Mouse (Mus musculus): ENCODE measurements at regions not wholly inside any gene's neighbourhood (a gene's known extent, or its start where the extent isn't known, plus 50 kb on each side); places are given as distances from the start of the nearest gene placed in this dataset.

DNA sequence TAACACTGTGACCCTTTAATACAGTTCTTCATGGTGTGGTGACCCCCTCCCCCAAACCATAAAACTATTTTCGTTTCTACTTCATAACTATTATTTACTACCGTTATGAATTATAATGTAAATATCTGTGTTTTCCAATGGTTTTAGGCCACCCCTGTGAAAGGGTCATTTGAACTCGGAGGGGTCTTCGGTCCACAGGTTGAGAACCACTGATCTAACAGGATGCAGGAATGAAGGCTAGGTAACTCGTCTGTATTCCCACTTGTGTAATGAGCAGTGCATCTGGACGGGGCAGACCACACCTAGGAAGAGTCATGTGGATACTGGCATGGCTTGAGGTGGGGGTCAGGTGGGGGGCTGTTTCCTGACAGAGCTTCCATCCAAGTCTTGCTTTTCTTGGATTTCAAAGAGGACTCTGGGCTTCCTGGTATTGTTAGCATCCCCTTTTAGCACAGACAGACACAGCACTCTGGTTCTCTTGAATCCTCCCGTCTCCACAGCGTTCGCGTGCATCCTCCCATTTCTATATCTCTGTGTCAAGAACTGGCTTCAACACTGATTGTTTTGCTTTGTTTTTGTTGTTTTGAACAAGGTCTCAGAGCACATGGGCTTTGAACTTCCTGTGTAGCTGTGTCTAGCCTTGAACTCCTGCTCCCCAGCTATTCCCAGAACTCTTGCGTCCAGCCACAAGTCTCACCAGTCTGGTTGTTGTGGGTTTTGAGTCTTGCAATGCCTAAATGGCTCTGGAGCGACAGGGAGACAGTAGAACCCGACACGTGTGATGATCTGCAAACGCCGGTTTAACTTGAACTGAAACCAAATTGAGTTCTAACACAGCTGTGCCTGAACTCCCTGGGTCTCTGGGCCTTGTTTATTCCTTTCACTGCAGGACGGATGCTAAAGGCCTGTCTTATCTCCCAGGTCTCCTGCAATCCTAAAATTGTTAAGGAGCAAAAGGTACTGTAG, 75.4 kb upstream of the Ralgps2 start:
- ATAC-seq (replicated peaks; ENCODE audit: low read depth, poor library complexity, severe bottlenecking): no peak

GRCm38 (mm10) chr1:157013669-157014048, 74.2 kb upstream of the Ralgps2 start:
- ATAC-seq (replicated peaks; ENCODE audit: low read depth, poor library complexity, severe bottlenecking): no peak

GRCm38 (mm10) chr1:157012950-157013668, 73.7 kb upstream of the Ralgps2 start:
- ATAC-seq (replicated peaks; ENCODE audit: low read depth, poor library complexity, severe bottlenecking): no peak

DNA sequence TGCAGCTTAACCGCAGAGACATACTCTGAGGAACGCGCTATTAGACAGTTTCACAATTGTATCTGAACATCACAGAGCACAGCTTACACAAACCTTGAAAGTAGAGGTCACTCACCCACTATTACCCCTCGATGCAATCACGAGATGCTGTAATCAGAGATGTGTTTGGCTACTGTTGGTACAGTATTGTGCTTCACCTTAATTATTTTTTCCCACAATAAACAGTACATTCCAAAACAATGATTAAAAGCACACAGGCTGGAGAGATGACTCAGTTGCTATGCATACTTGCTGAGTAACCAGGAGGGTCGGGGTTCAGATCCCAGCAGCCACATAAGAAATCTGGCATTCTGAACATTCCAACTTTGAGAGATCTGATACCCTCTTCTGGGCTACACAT, 71.8 kb upstream of the Ralgps2 start:
- no peak for ATAC-seq (replicated peaks; ENCODE audit: low read depth, poor library complexity, severe bottlenecking)

GRCm38 (mm10) chr1:157009427-157009826, 70.0 kb upstream of the Ralgps2 start:
- no peak for ATAC-seq (replicated peaks; ENCODE audit: low read depth, poor library complexity, severe bottlenecking)

DNA sequence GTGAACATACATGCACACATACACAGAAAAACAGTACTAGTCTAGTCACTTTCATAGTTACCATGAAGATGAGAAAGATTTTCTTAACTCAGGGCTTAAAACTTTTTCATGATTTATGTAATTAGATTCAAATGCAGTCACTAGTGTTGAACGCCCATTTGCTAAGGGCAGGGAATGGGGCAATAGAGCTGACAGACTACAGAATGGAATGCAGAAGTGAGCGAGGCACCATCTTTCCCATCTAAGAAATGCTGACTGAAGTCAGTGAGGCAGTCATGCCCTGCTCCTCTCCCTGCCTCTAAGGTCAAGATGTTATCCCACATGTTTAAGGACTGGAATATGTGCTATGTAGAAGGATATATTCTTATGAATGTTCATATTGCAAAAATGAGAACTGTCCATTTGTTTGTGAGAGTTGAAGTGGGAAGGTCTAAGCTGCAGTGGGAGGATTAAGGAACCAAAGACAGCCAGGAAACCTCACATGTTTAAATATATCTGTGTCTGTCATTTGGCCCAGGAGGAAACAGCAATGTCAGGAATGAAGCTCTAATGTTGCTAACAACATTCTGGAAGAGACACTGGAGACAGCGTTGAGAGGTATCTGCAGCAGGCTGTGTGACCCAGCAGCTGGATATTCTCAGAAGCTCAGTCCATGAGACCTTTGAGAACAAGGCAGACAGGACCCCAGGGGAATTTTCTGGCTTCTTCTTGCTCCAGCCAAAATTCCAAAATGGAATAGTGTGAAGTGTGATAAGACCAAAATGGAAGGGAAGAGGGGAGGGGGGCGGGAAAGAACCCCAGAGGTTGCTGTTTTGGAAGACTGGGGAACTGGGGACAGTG, 68.7 kb upstream of the Ralgps2 start:
- peak; percentile 55 for ATAC-seq (replicated peaks; ENCODE audit: low read depth, poor library complexity, severe bottlenecking)

DNA sequence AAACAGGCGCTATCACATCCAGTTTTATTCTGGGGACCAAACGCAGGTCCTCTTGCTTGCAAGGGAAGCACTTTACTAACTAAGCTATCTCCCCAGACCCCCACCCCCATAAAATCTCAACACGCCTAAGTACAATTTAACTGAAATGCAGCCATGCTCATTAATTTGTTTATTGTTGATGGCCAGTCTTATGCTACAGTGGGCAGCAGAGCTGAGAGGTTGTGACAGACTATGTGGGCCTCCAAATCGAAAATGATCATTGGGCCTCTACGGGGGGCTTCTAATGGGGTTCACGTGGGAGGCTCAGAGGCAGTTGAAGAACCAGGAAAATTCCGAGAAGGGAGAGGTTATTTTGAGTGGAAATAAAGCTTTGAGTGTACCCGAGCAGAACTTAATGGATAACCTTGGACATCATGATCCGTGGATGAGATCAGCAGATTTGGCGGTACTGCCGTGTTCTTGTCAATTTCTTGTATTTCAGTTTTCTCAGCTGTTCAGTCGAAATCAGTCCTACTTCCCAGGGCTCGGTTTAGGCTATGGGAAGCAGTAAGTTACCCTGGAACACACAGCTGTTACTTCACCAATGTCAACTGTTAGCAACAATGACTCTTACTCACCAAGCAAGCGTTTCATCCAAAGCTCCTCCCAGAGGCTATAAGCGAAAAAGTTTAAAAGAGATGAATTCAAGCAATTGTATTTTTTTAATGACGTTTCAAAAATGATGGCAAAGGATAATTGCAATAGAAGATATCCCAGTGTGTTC, 65.1 kb upstream of the Ralgps2 start:
- no peak for ATAC-seq (replicated peaks; ENCODE audit: low read depth, poor library complexity, severe bottlenecking)

- no peak for ATAC-seq (replicated peaks; ENCODE audit: low read depth, poor library complexity, severe bottlenecking)
Observed at GRCm38 (mm10) chr1:157003034-157003433, 63.6 kb upstream of the Ralgps2 start.

GRCm38 (mm10) chr1:157002258-157002657, 62.8 kb upstream of the Ralgps2 start:
- ATAC-seq (replicated peaks; ENCODE audit: low read depth, poor library complexity, severe bottlenecking): no peak

- peak; percentile 81 for ATAC-seq (replicated peaks; ENCODE audit: low read depth, poor library complexity, severe bottlenecking)
Observed at GRCm38 (mm10) chr1:157001008-157001660, 61.7 kb upstream of the Ralgps2 start.

GRCm38 (mm10) chr1:156999947-157000346, 60.5 kb upstream of the Ralgps2 start:
- ATAC-seq (replicated peaks; ENCODE audit: low read depth, poor library complexity, severe bottlenecking): no peak

DNA sequence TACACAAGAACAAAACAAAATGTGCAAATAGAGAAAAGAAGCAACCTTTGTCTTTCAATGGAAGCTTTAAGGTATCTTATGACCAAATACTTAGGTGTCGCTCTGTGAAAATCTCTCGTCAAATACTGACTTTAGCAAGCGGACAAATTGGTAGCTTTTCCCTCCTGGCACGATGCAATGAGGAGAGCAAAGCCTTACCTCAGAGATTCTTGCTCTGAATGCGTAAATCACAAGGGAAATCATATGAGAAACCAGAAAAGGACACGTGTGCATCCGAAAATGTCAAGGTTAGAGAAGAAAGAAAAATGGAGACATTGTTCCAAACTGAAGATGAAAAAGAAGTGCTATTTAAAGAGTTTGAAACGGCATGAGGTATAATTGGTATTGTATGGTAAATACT, 59.8 kb upstream of the Ralgps2 start:
- ATAC-seq (replicated peaks; ENCODE audit: low read depth, poor library complexity, severe bottlenecking): no peak

DNA sequence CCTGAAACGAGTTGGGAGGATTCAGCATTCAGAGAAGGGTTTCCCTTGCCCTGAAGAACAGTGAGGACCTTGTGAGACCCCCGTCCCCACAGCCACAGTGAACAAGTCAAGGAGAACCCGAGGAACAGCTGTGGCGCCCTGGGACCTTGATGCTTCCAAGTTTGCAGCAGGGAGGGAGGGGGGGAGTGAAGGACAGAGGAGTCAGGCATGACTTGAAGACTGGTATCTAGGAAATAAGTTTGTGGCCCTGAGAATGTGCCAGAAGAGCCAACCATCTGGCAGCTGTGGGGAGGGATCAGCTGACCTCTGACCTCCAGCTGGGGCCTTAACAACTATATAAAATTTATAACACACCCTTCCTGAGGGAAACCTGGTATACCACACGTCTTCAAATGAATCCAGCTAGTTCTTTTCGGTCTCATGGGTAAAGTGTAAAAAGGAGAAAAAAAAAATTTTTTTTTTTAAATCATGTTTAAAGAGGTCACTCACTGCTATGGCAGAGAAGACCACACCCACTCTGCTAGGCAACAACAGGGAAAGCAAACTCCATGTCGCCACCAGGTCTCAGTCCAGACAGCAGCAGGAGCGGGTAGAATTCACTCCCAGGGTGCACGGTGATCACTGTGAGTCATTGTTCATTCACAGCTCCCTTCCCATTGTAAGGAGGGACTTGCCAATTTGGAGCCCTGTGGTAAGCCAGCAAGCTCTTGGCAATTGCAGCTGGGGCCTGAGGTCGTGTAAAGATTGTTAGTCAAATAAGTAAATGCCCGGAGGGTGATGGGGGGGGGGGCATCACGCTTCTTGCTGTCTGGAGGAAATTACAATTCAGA, 58.3 kb upstream of the Ralgps2 start:
- no peak for ATAC-seq (replicated peaks; ENCODE audit: low read depth, poor library complexity, severe bottlenecking)

GRCm38 (mm10) chr1:156997033-156997432, 57.6 kb upstream of the Ralgps2 start:
- no peak for ATAC-seq (replicated peaks; ENCODE audit: low read depth, poor library complexity, severe bottlenecking)

GRCm38 (mm10) chr1:156996084-156996880, 56.9 kb upstream of the Ralgps2 start:
- peak; percentile 78 for ATAC-seq (replicated peaks; ENCODE audit: low read depth, poor library complexity, severe bottlenecking)

- peak; percentile 31; the same call in 1 of the 2 replicates for ATAC-seq (replicated peaks; ENCODE audit: low read depth, poor library complexity, severe bottlenecking)
Observed at GRCm38 (mm10) chr1:156995180-156995951, 55.9 kb upstream of the Ralgps2 start.

DNA sequence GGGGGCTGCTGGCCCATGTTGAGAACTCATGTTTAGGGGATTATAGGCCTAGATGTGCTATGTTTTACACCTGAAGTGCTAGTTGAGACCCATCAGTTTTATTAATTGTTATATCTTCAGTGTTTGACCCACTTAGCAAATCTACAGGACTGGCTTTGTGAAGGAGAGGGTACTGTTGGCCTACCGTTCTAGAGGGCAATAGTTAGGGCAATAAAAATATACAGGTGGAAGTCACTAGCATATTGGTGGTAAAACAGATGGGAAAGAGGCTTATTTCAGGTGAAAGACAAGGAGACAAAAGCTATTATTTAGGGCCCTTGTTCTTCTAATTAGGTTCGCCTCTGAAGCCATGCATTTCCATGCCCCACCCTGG, 55.2 kb upstream of the Ralgps2 start:
- no peak for ATAC-seq (replicated peaks; ENCODE audit: low read depth, poor library complexity, severe bottlenecking)

Measured in common myeloid progenitor, adult 5-6 weeks (primary cell).